Mouse (Mus musculus) heart, embryonic 16.5 days (tissue): ENCODE results near the gene Acvrl1. TPM values are rescaled to one million over a fixed set of nuclear protein-coding genes. Genes with fewer than 3 reads are reported as not detected.

Experiments
- ATAC-seq: fragments of 200-750 bp; cut with Nextera tagmentation; replicated peaks from 2 replicates; pipeline ENCODE4 v1.8.0; 2017; ENCODE audit warnings: moderate number of reproducible peaks; ENCODE audit not compliant: insufficient read depth, low FRiP score; ENCODE audit errors: extremely low read depth
- H3K27ac ChIP-seq: fragments of 300-500 bp; sonication (generic); 2 replicates; pipeline ENCODE4 v1.5.1; 2014; ENCODE audit warnings: mild to moderate bottlenecking, low read length, control low read depth, moderate library complexity
- H3K27me3 ChIP-seq: fragments of 300-500 bp; sonication (generic); 2 replicates; pipeline ENCODE4 v1.6.1; 2014; ENCODE audit warnings: low read length, mixed read lengths; ENCODE audit not compliant: control insufficient read depth, insufficient read depth
- H3K36me3 ChIP-seq: fragments of 300-500 bp; sonication (generic); 2 replicates; pipeline ENCODE4 v1.6.1; 2014; ENCODE audit not compliant: control insufficient read depth, insufficient read depth
- H3K4me1 ChIP-seq: fragments of 300-500 bp; sonication (generic); 2 replicates; pipeline ENCODE4 v1.6.1; 2014; ENCODE audit warnings: low read length, mixed read lengths; ENCODE audit not compliant: control insufficient read depth, insufficient read depth
- H3K4me2 ChIP-seq: fragments of 300-500 bp; sonication (generic); 2 replicates; pipeline ENCODE4 v1.6.1; 2014; ENCODE audit warnings: low read depth, mild to moderate bottlenecking, control low read depth, low read length
- H3K4me3 ChIP-seq: fragments of 300-500 bp; sonication (generic); 2 replicates; pipeline ENCODE4 v1.5.1; 2014; ENCODE audit warnings: mild to moderate bottlenecking, control low read depth, low read length
- H3K9ac ChIP-seq: fragments of 300-500 bp; sonication (generic); 2 replicates; pipeline ENCODE4 v1.6.1; 2014; ENCODE audit warnings: low read length, control low read depth
- H3K9me3 ChIP-seq: fragments of 300-500 bp; sonication (generic); replicated peaks from 2 replicates; pipeline ENCODE4 v1.6.1; 2016; ENCODE audit warnings: low read length; ENCODE audit not compliant: control insufficient read depth
- WGBS: fragments of 180-500 bp; shearing (Covaris S2); extraction: QIAGEN DNeasy Blood & Tissue Kit; methylation state at CpG from one replicate; pipeline ENCODE4 v1.1.7; 2014; 5-methylcytosine and 5-hydroxymethylcytosine counted together
- polyA plus RNA-seq: library from polyadenylated mRNA; unstranded; fragments of >200 nt; fragmentation: Nextera tagmentation; extraction: Ambion mirVana; gene quantifications from 2 replicates; pipeline ENCODE4 v1.2.1, GENCODE M21; 2015

The Acvrl1 gene
- polyA plus RNA-seq, 1 experiment from 2014 or later, result 14.7 TPM

GRCm38 (mm10) chr15:101091551-101091950, 36.8 kb upstream of the Acvrl1 start:
- 89% methylated on average over 8 of the region's 8 CpGs for WGBS
- no peak overlapping the region for H3K4me2 ChIP-seq
- H3K4me1 ChIP-seq, result no peaks in the 10 kb centered on the region
- no peaks in the 10 kb centered on the region for H3K36me3 ChIP-seq
- no peak overlapping the region for H3K9ac ChIP-seq
- no peak overlapping the region for H3K4me3 ChIP-seq
- ATAC-seq, result no peak
- H3K27me3 ChIP-seq, result no peaks in the 10 kb centered on the region; the same call in 1 of the 2 replicates
- H3K9me3 ChIP-seq, result no peaks in the 10 kb centered on the region
- no peak overlapping the region for H3K27ac ChIP-seq

GRCm38 (mm10) chr15:101092121-101092828, 36.0 kb upstream of the Acvrl1 start:
- Histone ChIP-seq H3K9ac (no peak overlapping the region), H3K27me3 (peaks cover 2% of the 10 kb centered on the region), H3K27ac (no peak overlapping the region), H3K4me3 (no peak overlapping the region), H3K36me3 (no peaks in the 10 kb centered on the region), H3K4me1 (no peaks in the 10 kb centered on the region), H3K4me2 (no peak overlapping the region), H3K9me3 (no peaks in the 10 kb centered on the region)
- ATAC-seq, result no peak
- WGBS, result 47% methylated on average over 14 of the region's 14 CpGs

- H3K9ac ChIP-seq, result no peak overlapping the region
- H3K36me3 ChIP-seq, result no peaks in the 10 kb centered on the region
- H3K27ac ChIP-seq, result no peak overlapping the region
- no peak overlapping the region for H3K4me2 ChIP-seq
- WGBS, result 40% methylated on average over 25 of the region's 25 CpGs
- H3K4me3 ChIP-seq, result no peak overlapping the region
- H3K9me3 ChIP-seq, result no peaks in the 10 kb centered on the region
- peaks cover 6% of the 10 kb centered on the region for H3K27me3 ChIP-seq
- ATAC-seq, result no peak
- H3K4me1 ChIP-seq, result peaks cover 4% of the 10 kb centered on the region
Observed at GRCm38 (mm10) chr15:101092829-101093648, 35.3 kb upstream of the Acvrl1 start.

GRCm38 (mm10) chr15:101093988-101094387, 34.3 kb upstream of the Acvrl1 start:
- no peak overlapping the region for H3K4me3 ChIP-seq
- H3K4me1 ChIP-seq, result peaks cover 8% of the 10 kb centered on the region
- no peak overlapping the region for H3K9ac ChIP-seq
- no peak for ATAC-seq
- 48% methylated on average over 6 of the region's 6 CpGs for WGBS
- no peak overlapping the region for H3K27ac ChIP-seq
- H3K4me2 ChIP-seq, result no peak overlapping the region
- no peaks in the 10 kb centered on the region for H3K9me3 ChIP-seq
- H3K36me3 ChIP-seq, result no peaks in the 10 kb centered on the region
- peaks cover 13% of the 10 kb centered on the region for H3K27me3 ChIP-seq

GRCm38 (mm10) chr15:101094979-101095378, 33.3 kb upstream of the Acvrl1 start:
- H3K27ac ChIP-seq, result no peak overlapping the region
- H3K4me1 ChIP-seq, result peaks cover 8% of the 10 kb centered on the region
- H3K9me3 ChIP-seq, result no peaks in the 10 kb centered on the region
- H3K4me2 ChIP-seq, result no peak overlapping the region
- 72% methylated on average over 9 of the region's 9 CpGs for WGBS
- H3K27me3 ChIP-seq, result peaks cover 18% of the 10 kb centered on the region
- H3K9ac ChIP-seq, result no peak overlapping the region
- no peak for ATAC-seq
- H3K36me3 ChIP-seq, result no peaks in the 10 kb centered on the region
- no peak overlapping the region for H3K4me3 ChIP-seq

GRCm38 (mm10) chr15:101095392-101095791, 32.9 kb upstream of the Acvrl1 start:
- Histone ChIP-seq H3K4me1 (peaks cover 8% of the 10 kb centered on the region), H3K9me3 (no peaks in the 10 kb centered on the region), H3K27ac (no peak overlapping the region), H3K36me3 (no peaks in the 10 kb centered on the region), H3K9ac (no peak overlapping the region), H3K4me3 (no peak overlapping the region), H3K27me3 (peaks cover 18% of the 10 kb centered on the region), H3K4me2 (no peak overlapping the region)
- 84% methylated on average over 3 of the region's 3 CpGs for WGBS
- no peak for ATAC-seq

GRCm38 (mm10) chr15:101097985-101098651, 30.2 kb upstream of the Acvrl1 start:
- H3K27ac ChIP-seq, result no peak overlapping the region
- peaks cover 18% of the 10 kb centered on the region for H3K27me3 ChIP-seq
- H3K4me3 ChIP-seq, result peak overlapping the region; percentile 35
- peaks cover 8% of the 10 kb centered on the region for H3K4me1 ChIP-seq
- H3K36me3 ChIP-seq, result no peaks in the 10 kb centered on the region
- 6% methylated on average over 27 of the region's 28 CpGs for WGBS
- H3K9me3 ChIP-seq, result no peaks in the 10 kb centered on the region
- peak overlapping the region; percentile 62 for H3K4me2 ChIP-seq
- peak overlapping the region; percentile 46; the same call in 1 of the 2 replicates for H3K9ac ChIP-seq
- ATAC-seq, result no peak

- no peaks in the 10 kb centered on the region for H3K36me3 ChIP-seq
- H3K4me3 ChIP-seq, result no peak overlapping the region
- H3K4me1 ChIP-seq, result peaks cover 8% of the 10 kb centered on the region
- H3K27ac ChIP-seq, result no peak overlapping the region
- 45% methylated on average over 3 of the region's 3 CpGs for WGBS
- H3K27me3 ChIP-seq, result peaks cover 18% of the 10 kb centered on the region
- no peak overlapping the region for H3K4me2 ChIP-seq
- H3K9ac ChIP-seq, result no peak overlapping the region
- no peaks in the 10 kb centered on the region for H3K9me3 ChIP-seq
- ATAC-seq, result no peak
Observed at GRCm38 (mm10) chr15:101100996-101101395, 27.3 kb upstream of the Acvrl1 start.
